ENCODE assay signal across 9 mouse cellular contexts in the genomic region with DNA sequence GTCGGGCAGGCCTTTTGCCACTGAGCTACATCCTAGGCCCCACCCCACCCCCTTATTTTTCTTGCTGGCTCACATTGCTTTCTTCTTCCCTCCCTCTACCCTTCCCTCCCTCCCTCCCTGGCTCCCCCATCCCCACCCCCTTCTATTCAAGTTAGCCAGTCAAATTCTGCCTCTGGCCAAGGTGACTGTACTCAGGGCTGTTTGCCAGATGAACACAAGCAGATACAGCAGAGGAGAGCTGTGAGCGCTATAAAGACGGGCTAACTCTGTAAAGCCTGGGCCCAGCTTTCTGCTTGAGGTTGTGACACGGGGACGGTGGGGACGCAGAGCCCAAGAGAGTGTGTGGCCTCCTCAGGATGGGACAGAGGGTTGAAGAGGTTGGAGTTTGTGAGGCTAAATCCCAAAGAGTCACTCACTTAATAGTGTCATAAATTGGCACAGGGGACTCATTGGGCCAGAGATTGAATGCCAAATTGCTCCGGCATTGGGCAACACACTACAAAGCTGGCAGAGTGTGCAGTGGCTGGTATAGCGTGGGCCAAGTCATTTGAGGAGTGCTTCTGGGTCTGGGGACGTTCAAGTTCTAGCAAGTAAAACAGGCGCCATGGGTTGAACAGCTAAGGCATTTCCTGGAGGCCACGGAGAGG.
A peak's percentile ranks its signal among the peaks of the same experiment; 100 is the strongest.
DNase-seq lines count a peak whose midpoint lies in the region; ATAC-seq lines count a peak whose summit lies in the region.
"Had no signal": no experiment of that assay in that cellular context is flagged by ENCODE, and none has a peak within 500 bp of the region (broad histone marks: within the 10 kb centered on the region; RNA-seq: fewer than 3 reads in every experiment).

No protein-coding gene starts in this region.

- no peak overlapping the region for H3K4me2 ChIP-seq in heart, embryonic 16.5 days (ENCODE audit: low read depth, low read length)

- H3K9ac ChIP-seq in heart, embryonic 16.5 days (ENCODE audit: low read length): peak overlapping the region; percentile 35; the same call in 1 of the 2 replicates
- H3K9ac ChIP-seq: liver, embryonic 14.5 days had no signal

- no peaks in the 10 kb centered on the region for H3K9me3 ChIP-seq in embryonic facial prominence, embryonic 10.5 days
- H3K9me3 ChIP-seq in heart, embryonic 16.5 days (replicated peaks; ENCODE audit: control insufficient read depth, low read length): no peaks in the 10 kb centered on the region

- peak overlapping the region; percentile 76 for H3K27ac ChIP-seq in embryonic facial prominence, embryonic 10.5 days (replicated peaks)
- peak overlapping the region; percentile 74 for H3K27ac ChIP-seq in heart, embryonic 16.5 days (ENCODE audit: low read length)
- H3K27ac ChIP-seq: liver, embryonic 14.5 days had no signal

- H3K4me1 ChIP-seq in embryonic facial prominence, embryonic 10.5 days: peaks cover 50% of the 10 kb centered on the region
- H3K4me1 ChIP-seq in heart, embryonic 16.5 days (ENCODE audit: control insufficient read depth, insufficient read depth, low read length): peaks cover 15% of the 10 kb centered on the region

- no peaks in the 10 kb centered on the region for H3K36me3 ChIP-seq in embryonic facial prominence, embryonic 10.5 days (replicated peaks)
- H3K36me3 ChIP-seq in heart, embryonic 16.5 days (ENCODE audit: control insufficient read depth, insufficient read depth): no peaks in the 10 kb centered on the region

- peaks cover 6% of the 10 kb centered on the region; the same call in 1 of the 2 replicates for H3K27me3 ChIP-seq in embryonic facial prominence, embryonic 10.5 days (replicated peaks; ENCODE audit: low read depth, poor library complexity, severe bottlenecking)
- H3K27me3 ChIP-seq in heart, embryonic 16.5 days (ENCODE audit: control insufficient read depth, insufficient read depth, low read length): no peaks in the 10 kb centered on the region; the same call in 1 of the 2 replicates

- 51% methylated on average over 11 of the region's 11 CpGs for WGBS in embryonic facial prominence, embryonic 10.5 days
- 49% methylated on average over 11 of the region's 11 CpGs for WGBS in heart, embryonic 16.5 days

- H3K4me3 ChIP-seq in embryonic facial prominence, embryonic 10.5 days: no peak overlapping the region
- H3K4me3 ChIP-seq in heart, embryonic 16.5 days (ENCODE audit: low read length): no peak overlapping the region

- peak; percentile 36 to 44 for DNase-seq in kidney, adult 8-10 months
- DNase-seq in kidney, adult 18-20 months: no peak
- DNase-seq in embryonic facial prominence, embryonic 10.5 days (ENCODE audit: low spot score): peak; percentile 58
- peak; percentile 50 for DNase-seq in lung, postnatal 14 days
- DNase-seq in thymus, postnatal 25 days: no peak
- no peak for DNase-seq in layer of hippocampus, adult 8-10 months (ENCODE audit: low spot score in 2 of 2)
- no peak for DNase-seq in cerebellum, adult 8-10 months

- ATAC-seq in heart, embryonic 16.5 days (replicated peaks; ENCODE audit: extremely low read depth, insufficient read depth, low FRiP score): peak; percentile 74

Comparison
In these comparisons a context has a peak if more than half of its experiments do, and no peak if none do; other contexts are left out.
1. DNase-seq: peak in kidney, adult 8-10 months (2 of 2), embryonic facial prominence, embryonic 10.5 days (single experiment) and lung, postnatal 14 days (single experiment); none in kidney, adult 18-20 months (single experiment), thymus, postnatal 25 days (single experiment), layer of hippocampus, adult 8-10 months (0 of 2) and cerebellum, adult 8-10 months (single experiment).